Mouse (Mus musculus): ENCODE data around the gene Tgfb1i1.

DNA sequence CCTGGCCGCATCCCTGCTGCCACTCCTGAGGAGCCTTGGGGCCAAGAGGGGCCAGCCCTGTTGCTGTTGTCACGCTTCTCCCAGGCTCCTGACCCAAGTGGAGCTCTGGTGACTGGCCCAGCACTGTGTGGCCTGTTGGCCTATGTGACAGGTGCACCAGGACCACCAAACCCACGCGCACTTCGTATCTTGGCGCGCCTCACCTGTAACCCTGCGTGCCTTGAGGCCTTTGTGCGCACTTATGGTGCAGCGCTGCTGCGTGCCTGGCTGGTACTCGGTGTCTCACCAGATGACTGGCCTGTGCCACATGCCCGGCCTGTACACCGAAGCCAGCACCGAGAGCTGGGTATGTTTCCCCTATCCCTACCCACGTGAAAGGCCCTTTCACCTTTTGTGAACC is 4.3 kb upstream of the Tgfb1i1 start:
- TF ChIP-seq CTCF (IDR thresholded peaks at IDR 0.05; ENCODE audit: low read depth, low read length) (no peak), POLR2A (IDR thresholded peaks at IDR 0.05; ENCODE audit: extremely low read depth, insufficient read depth, low read length) (no peak)

All from liver, adult 2 months (tissue).